Mouse (Mus musculus) neutrophil, adult 5-6 weeks (primary cell): ENCODE measurements at regions not wholly inside any gene's neighbourhood (a gene's known extent, or its start where the extent isn't known, plus 50 kb on each side); places are given as distances from the start of the nearest gene placed in this dataset.

Source experiments
- ATAC-seq: fragments of 151-379, 151-347 bp; 2 replicates; pipeline ENCODE4 v1.8.0; 2017; ENCODE audit warnings: mild to moderate bottlenecking, moderate TSS enrichment; ENCODE audit not compliant: insufficient number of reproducible peaks, poor library complexity, low FRiP score, severe bottlenecking; ENCODE audit errors: extremely low read depth

DNA sequence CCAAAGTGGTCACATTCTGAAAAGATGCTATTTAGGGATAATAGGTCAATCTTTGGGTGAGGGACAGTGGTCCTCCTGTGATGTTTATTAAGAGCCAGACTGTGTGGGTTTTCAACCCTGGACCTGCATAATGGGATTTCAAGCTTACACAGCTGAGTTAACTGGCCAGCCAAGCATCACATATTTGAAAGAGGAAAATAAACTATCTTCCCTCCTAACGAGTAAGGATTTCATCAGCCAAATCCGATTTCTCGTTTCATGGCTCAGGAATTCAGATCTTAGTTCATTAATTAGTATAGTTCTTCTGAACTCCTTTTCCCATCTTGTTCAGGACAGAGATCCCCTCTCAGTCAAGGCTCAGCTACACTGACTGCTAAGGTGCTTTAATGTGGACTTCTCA, 120.1 kb upstream of the Tut7 start:
- ATAC-seq = no peak

DNA sequence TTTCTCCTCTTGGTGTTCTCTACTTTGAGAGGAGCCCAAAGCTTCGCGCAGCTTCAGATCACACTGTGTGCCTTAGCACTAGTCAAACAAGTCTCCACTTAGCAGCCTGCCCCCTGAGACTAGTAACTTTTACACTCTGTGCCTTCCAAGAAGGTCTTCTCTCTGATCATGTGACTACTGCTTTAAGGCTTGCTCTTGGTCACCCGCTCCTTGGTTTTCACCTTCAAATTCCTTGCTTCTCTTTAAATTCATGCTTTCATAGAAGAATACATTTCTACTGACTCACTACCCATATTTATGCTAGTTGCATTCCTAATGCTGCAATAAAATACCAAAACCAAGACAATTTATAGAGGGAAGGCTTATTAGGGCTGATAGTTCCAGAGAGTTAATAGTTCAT, 118.6 kb upstream of the Tut7 start:
- no peak for ATAC-seq

DNA sequence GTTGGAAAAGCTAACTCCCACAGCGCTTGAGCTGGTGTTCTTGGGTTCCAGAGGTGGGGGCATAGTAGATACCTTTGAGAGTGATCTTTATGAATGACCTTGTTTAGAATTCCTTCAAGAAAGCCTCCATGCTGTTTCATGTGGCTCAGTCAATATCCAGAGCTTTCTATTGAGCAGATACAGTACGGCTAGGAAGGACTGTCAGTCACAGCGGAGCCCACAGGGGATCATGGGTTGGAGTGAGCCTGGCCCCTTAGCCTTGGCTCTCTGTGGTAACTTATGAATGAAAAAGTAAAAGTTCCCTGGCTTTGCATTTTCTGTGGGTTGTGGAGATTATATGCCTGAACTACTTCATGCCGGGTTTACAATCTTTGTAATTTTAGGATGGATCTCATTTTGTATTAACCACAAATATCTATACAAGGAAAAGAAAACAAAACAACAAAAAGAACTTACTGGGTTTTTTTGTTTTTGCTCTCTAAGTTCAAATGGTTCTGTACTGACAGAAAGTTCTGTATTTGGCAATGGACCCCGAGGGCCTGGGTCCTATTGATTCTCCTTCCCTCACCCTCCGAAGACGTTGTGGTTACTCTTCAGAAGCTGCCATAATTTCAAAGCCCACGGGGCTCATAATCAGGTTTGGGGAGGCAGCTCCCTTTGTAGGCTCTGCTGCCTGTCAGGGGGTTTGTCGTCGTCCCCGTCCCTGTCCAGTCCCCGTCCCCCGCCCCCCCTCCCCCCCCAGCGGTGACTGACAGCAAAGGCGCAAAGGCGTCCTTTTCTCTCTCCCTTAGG, 117.7 kb upstream of the Tut7 start:
- no peak for ATAC-seq

DNA sequence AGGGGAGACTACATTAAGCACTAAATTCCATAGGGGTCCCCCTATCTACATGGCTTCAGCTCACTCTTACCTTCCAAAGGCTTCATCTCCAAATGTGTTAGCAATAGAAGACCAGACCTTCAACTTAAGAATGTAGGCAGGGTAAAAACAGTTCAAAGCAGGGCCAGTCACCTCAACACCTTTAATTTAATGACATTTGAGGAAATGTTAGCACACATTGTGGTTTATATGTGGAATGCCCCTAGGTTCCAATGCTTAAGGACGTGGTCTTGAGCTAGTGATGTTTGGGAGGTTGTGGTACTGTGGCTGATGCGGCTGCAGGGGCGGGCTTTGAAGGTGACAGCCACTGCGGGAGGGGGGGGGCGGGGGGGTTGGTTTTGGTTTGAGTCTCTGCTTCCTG, 116.9 kb upstream of the Tut7 start:
- ATAC-seq = no peak

DNA sequence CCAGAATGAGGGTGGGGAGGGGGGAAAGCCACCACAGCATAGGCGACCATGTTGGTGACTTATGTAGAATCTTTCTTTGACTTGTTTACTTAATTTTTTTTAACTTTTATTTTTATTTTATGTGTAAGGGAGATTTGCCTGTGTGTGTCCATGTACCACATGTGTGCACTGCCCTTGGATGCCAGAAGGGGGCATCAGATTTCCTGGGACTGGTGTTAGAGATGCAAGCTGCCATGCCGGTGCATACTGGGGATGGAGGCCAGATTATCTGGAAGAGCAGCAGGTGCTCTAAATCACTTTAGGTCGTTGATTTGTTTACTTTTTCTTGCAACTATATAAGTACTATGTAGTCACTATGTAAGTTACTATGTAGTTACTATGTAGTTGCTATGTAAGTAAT, 114.2 kb upstream of the Tut7 start:
- ATAC-seq = no peak

DNA sequence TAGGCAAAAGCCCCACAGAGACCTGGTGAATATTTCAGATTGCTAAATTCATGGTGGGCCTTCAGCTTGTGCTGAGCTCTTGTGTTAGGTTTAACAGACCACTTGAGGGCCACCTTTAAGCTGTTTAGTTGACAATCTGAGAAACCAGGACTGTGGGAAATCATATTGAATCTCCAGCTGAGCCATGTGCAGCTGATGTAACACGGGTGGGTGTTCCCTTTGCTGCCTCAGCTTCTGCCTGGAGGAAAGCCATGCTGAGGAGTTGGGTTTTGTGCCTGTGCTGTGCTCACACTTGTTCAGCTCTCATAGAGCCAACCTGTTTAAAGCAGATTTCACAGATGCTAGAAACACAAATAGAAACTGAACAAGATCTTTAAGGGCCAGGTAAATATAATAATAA, 111.6 kb upstream of the Tut7 start:
- ATAC-seq = no peak

DNA sequence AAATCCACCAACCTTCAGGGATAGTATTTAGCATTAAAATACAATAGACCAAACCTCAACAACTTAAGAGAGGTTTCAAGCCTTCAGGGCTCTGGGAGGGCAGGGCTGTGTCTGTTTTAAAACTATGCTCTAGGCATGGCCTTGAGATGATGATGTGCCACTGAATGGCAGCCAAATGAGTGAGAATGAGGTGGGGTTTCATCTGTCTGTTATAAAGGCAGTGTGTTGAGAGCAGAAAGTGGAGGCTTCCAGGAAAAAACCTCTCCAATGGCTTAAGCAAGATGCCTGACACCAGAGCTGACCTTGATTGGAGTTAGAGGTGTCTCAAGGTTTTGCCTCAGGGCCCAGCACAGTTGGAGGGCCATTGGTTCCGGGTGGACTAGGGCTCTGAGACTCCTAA, 111.1 kb upstream of the Tut7 start:
- ATAC-seq = no peak

DNA sequence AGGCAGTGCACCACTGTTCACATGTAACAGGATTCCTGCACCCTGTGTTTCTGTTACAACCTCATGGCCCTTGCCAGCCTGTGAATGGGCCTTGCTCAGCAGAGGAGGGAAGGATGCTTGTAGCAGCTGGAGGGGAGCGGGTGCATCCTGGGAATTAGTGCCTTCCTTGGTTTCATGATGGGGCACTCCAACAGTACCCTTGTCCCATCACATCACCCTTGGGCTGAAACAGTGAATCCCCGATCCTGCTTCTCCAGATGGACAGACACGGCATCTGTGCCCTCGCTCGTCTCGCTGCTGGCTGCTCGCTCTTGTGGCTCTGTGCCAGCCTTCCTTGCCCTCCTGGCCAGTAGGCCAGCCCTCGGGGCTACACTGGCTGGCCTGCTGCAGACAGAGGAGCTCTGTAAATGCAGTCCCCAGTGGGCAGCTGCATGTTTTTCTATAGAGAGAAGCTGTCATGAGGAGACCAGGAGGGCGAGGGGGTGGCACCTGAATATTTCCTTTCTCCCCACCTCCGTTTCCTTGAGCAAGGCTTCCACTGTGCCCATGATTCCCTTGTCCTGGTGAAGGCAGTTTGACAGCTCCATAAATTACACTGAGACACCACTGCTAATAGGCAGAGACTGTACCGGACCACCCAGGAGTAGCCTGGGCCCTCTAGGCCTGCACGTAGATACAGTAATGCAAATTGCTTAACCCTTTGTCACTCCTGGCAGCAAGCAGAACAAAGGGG, 104.6 kb upstream of the Tut7 start:
- ATAC-seq = no peak

DNA sequence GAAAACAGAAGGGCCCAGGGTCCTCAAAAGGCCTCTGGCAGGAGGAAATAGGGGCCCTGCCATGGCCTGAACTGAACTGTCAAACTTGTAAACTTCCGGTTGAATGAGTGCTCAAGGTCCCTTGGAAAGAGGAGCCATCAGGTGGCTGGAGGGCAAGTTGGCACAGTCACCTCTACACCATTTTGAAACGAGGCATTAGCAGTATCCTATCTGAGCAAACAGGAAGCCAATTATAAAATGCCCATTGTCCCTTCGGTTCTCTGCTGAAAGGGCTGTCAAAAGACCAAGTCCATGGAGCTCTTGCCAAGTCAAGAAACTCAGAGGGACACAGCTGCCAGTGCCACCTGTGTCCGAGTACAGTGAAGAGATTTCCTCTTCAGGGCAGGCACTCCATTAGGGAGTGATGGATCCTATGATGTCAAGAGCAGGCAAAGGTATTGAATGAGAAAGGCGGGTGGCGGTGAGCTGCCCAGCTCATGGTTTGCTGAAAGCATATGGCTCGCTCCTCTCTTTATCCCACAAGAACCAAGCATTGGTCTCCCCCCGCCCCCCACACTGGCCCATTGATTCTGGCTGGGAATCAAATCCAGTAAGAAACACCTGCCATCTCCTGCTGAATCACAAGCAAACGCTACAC, 103.0 kb upstream of the Tut7 start:
- no peak for ATAC-seq

DNA sequence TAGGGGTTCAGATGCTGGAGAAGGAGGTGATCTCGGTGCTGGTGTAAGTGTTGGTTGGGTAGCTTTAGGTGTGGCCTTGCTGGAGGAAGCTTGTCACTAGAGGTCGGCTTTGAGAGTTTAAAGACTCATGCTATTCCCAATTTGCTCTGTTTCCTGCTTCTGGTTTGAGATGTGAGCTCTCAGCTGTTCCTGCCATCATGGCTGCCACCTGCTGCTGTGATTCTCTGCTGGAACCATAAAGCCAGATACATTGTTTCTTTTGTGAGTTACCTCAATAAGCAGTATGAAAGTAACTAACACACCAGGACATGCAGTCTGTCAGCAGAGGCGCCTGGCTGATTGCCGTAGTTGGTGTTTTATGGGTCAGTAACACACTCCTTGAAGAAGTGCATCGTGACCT, 94.2 kb upstream of the Tut7 start:
- no peak for ATAC-seq

DNA sequence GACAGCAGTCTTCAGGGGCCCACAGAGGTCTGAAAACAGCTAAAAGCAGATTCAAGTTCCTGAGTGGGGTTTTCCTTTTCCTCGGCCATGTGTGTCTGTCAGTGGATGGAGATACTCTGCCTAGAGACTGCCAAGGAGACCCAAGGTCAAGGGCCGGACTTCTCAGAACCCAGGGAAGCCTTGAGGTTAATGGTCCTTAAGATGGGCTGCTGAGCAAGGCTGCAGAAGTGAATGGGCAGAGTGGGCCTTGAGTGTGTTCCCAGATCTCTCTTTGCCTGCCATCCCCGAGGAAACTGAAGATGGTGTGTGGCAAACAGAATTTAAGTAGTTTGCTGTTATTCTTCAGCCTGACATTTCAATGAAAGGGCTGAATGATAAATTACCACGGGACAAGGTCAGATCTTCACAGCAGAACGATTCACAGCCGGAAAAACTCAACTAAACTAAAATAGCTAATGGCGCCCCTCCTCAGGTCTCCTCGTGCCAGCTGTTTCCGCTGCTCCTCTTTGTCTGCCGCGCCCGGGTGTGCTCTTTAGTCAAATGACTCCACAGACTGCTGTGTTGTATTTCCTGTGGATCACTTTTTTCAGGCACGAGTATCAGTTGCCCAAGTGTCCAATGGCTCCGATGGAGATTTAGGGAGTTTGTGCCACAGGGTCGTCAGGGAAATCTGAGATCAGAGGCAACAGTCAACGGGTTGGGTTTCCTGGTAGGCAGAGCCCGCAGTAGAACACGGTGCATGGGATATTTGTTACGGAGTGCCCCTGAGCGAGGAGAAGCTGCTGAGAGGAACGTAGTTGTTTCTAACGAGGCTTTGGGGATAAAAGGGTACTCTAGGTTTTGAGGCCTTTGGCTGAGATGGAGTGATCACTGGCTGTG, 93.5 kb upstream of the Tut7 start:
- no peak for ATAC-seq

DNA sequence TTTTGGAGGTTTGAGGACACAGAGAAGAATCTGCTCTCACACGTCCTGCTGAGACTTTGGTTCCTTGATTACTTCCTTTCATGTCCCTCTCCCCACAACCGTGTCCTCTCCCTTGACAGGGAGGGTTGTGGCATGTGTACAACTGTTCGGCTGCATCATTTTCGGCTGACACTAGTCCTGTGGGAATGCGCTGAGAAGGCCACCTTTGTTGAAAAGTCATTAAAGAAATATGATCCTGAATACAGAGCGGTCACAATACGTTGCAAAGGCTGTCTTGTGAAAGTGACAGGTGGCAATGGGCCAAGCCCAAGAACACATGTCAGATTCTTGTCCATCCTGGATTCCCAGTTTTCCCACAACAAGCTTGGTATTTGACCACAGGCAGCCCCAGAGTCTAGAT, 92.8 kb upstream of the Tut7 start:
- no peak for ATAC-seq

DNA sequence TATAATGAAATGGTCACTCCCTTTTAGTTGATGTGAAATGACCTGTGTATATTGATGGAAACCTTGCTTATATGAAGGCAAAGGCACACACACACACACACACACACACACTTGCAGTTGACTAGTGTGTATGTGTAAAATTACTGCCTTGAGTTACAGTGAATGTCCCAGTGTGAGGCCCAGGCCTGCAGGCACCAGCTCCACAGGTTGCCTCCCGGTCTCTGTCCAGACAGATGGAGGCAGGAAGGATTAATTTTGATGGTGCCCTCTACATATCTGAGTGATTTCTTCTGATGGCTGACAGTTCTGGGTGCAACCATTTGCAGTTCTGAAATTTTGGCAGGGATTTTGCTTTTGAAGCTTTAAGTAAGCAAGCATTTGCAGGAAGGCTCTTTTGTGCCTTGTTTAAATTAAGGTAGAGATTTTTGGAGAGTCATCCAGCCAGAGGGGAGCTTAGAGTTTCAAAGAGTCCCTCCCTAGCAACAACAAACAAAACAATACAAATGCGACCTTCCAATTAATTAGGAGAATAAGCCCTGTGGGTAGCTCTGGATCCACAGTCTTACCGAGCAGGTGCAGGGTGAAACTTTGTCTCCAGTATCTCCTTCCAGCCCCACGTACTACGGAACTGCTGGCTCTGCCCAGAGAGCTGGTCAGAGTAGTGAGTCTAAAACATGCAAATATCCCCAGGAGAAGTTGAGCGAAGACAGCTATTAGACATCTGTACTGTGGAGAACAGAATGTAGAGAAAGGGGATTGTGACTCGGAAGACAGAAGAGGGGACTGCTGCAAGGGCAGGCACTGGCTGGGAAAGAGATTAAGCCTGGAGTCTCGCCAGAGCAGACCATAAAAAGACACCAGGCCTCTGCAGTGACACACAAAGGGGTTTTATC, 87.5 kb upstream of the Tut7 start:
- ATAC-seq = no peak

DNA sequence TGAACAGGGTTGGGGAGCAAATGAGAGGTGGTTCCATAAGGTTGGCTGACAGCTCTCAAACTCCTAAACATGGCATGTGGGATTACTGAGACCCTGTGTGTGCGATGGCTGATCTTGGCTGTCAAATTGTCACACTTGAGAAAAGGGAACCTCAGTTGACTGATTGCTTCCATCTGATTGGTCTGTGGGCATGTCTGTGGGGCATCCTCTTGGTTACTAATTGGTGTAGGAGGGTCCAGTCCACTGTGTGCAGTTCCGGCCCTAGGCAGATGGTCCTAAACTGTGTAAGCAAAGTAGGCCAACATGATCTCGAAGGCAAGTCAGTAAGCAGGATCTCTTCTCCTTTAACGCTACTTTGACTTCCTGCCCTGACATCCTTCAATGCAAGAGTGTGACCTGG, 86.5 kb upstream of the Tut7 start:
- no peak for ATAC-seq

DNA sequence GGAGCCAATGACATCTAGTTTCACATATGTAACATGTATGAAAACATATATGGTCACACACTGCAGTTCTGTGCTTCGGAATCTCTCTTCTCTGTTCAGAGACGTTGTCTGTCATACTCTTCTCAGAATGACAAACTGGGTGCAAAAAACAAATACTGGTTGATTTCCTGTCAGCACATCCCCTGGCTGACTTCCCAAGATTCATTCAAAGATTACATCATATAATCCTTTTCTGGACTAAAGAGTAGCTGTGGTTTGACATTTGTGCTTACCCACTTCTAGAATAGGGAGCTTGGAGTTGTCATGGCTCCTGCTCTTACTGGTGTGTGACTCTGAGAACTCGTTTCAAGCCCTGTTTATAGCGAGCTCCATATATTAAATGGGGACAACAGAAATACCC, 85.8 kb upstream of the Tut7 start:
- ATAC-seq = no peak

DNA sequence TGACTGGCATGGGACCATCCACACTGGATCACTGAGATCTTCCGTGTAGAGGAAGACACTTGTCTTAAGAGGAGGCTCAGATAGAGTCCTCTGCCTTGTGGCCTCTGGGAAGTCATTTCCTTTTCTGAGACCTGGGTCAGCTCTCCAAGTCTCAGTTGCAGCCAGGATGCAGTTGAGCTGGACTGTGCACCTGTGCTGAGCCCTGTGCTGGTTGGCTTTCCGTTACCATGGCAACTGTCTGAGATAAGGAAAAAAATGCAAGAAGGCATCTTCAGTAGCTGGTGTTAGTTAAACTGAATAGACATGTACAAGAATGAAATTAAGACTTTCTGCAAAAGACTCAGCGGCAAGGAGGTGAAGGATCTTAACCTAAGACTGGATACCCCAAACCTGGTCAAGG, 82.5 kb upstream of the Tut7 start:
- ATAC-seq = no peak

DNA sequence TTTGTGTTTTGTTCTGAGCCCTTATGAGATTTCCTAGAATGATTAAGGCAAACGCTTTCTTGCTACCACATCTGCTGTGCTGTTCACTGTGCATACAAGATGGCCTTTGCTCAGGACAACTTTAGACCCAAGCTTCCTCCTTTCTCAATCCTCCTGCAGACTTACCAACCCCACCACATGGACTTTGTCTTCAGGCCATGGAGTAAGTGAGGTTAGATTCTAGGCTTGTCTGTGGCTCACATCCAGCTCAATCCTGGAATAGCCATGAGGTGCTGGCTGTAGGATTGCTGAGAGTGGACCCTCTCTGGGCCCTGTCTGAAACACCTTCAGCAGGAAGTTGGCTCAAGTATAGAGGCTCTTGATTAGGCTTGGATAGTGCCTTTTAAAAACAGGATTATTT, 81.5 kb upstream of the Tut7 start:
- no peak for ATAC-seq

DNA sequence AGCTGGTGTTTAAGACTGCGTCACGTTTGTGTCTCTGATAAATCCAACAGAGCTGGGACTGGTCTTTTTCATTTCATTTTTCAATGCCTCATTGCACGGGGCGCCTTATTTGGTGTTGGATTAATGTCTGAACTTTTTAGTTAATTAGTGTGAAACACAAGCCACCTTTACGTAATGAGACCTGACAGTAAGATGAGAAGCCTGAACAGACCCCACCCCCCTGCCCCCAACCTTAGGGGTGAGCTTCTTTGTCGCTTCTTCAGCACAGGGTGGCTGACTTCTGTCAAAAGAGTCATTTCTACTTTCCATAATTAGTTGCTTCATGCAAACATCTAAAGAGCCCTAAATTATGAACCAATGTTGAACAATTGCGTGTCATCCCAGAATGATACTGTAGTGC, 76.6 kb upstream of the Tut7 start:
- no peak for ATAC-seq
